Mouse (Mus musculus) lung, embryonic 16.5 days (tissue): ENCODE measurements around the gene Kif5c. TPM values are rescaled to one million over a fixed set of nuclear protein-coding genes. Genes with fewer than 3 reads are reported as not detected.

Experiments
- ATAC-seq: fragments of 200-750 bp; cut with Nextera tagmentation; 2 replicates; pipeline ENCODE4 v1.8.0; 2017; ENCODE audit warnings: low read depth, mild to moderate bottlenecking, moderate library complexity
- H3K27ac ChIP-seq: fragments of 300-500 bp; sonication (generic); 2 replicates; pipeline ENCODE4 v1.5.1; 2014; ENCODE audit warnings: mild to moderate bottlenecking, control low read depth, low read length
- H3K27me3 ChIP-seq: fragments of 300-500 bp; sonication (generic); 2 replicates; pipeline ENCODE4 v1.6.1; 2014; ENCODE audit warnings: low read depth, low read length, mixed read lengths; ENCODE audit not compliant: control insufficient read depth, insufficient read depth
- H3K36me3 ChIP-seq: fragments of 300-500 bp; sonication (generic); 2 replicates; pipeline ENCODE4 v1.6.1; 2014; ENCODE audit warnings: low read length; ENCODE audit not compliant: control insufficient read depth, insufficient read depth
- H3K4me1 ChIP-seq: fragments of 300-500 bp; sonication (generic); replicated peaks from 2 replicates; pipeline ENCODE4 v1.6.1; 2014; ENCODE audit warnings: low read length, mixed read lengths; ENCODE audit not compliant: control insufficient read depth, insufficient read depth
- H3K4me2 ChIP-seq: fragments of 300-500 bp; sonication (generic); 2 replicates; pipeline ENCODE4 v1.6.1; 2014; ENCODE audit warnings: low read depth, low read length, control low read depth
- H3K4me3 ChIP-seq: fragments of 300-500 bp; sonication (generic); 2 replicates; pipeline ENCODE4 v1.5.1; 2014; ENCODE audit warnings: mild to moderate bottlenecking, low read length, control low read depth
- H3K9ac ChIP-seq: fragments of 300-500 bp; sonication (generic); 2 replicates; pipeline ENCODE4 v1.6.1; 2014; ENCODE audit warnings: low read length, control low read depth
- H3K9me3 ChIP-seq: fragments of 300-500 bp; sonication (generic); 2 replicates; pipeline ENCODE4 v1.6.1; 2016; ENCODE audit warnings: low read length; ENCODE audit not compliant: control insufficient read depth
- WGBS: fragments of 180-500 bp; shearing (Covaris S2); extraction: QIAGEN DNeasy Blood & Tissue Kit; methylation state at CpG from one replicate; pipeline ENCODE4 v1.1.7; 2014; 5-methylcytosine and 5-hydroxymethylcytosine counted together
- polyA plus RNA-seq: library from polyadenylated mRNA; unstranded; fragments of >200 nt; fragmentation: Nextera tagmentation; extraction: Ambion mirVana; gene quantifications from 2 replicates; pipeline ENCODE4 v1.2.1, GENCODE M21; 2015

Kif5c gene
- polyA plus RNA-seq, 1 experiment from 2014 or later: 0.85 TPM

DNA sequence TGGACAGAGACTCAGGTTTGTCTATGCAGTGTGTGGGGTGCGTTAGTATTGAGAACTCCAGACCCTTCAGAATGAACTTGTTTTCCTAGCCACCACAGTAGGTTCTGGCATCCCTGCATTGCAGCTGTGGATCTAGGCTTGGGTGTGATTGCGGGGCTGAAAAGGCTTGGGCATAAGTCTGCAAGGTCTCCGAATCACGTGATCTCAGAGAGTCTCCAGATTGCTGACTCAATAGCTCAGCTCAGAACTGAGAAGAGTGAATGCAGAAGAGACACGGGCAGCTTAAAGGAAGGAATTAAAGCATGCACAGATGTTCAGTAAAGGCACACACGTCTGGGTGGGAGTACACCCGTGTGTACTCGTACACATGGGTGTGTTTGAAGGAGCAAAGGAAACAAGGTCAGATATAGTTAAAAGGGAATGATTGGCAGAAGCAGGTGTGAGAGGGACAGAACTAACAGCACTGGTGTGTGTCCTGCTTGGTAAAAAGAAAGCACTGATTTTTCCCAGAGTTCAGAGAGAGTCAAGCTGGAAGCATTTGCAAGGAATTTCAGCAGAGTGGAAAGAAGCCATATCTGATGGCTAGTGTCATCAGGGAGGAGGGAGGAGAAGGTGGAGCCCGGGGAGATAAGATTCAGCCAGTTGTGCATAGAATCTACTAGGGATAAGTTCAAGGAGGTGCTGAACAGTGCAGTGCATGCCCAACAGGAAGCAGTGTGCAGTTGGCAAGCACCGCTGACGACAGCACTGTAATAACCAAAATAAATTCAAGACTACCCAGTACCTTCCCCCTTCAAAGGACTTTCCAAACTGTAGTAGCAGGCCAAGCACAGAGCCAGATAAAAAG is 130.9 kb downstream of the Kif5c start:
- WGBS: 60% methylated on average over 11 of the region's 11 CpGs
- Histone ChIP-seq H3K9ac (no peak overlapping the region), H3K27me3 (no peaks in the 10 kb centered on the region), H3K9me3 (no peaks in the 10 kb centered on the region), H3K4me2 (no peak overlapping the region), H3K4me3 (no peak overlapping the region), H3K36me3 (no peaks in the 10 kb centered on the region), H3K4me1 (peaks cover 2% of the 10 kb centered on the region; the same call in 1 of the 2 replicates), H3K27ac (no peak overlapping the region)
- no peak; the same call in 1 of the 2 replicates for ATAC-seq

- WGBS: 78% methylated on average over 10 of the region's 10 CpGs
- H3K4me1 ChIP-seq: no peaks in the 10 kb centered on the region; the same call in 1 of the 2 replicates
- no peak overlapping the region for H3K27ac ChIP-seq
- H3K36me3 ChIP-seq: no peaks in the 10 kb centered on the region
- no peak overlapping the region for H3K4me3 ChIP-seq
- no peaks in the 10 kb centered on the region for H3K9me3 ChIP-seq
- H3K27me3 ChIP-seq: no peaks in the 10 kb centered on the region; the same call in 1 of the 2 replicates
- H3K9ac ChIP-seq: no peak overlapping the region
- no peak for ATAC-seq
- H3K4me2 ChIP-seq: no peak overlapping the region
Measured at GRCm38 (mm10) chr2:49751544-49752210, 132.6 kb downstream of the Kif5c start.

DNA sequence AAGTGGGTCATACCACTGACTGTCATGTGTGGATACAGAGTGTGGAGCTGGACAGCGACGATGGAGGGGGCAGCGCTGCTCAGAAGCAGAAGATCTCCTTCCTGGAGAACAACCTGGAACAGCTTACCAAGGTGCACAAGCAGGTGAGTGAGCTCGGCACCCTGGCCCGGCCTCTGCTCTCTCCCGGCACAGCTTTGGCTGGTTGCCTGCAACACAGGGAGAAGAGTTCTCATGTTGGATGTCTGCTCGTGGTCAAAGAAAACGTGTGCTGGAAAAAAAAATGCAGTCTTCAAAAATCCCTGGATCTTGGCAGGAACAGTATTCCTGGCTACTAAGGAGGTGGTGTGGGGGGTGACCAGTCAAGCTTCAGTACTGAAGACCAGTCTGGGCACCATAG is 133.1 kb downstream of the Kif5c start:
- Histone ChIP-seq H3K4me2 (no peak overlapping the region), H3K4me1 (no peaks in the 10 kb centered on the region; the same call in 1 of the 2 replicates), H3K4me3 (no peak overlapping the region), H3K27me3 (no peaks in the 10 kb centered on the region; the same call in 1 of the 2 replicates), H3K27ac (no peak overlapping the region), H3K9me3 (no peaks in the 10 kb centered on the region), H3K9ac (no peak overlapping the region), H3K36me3 (no peaks in the 10 kb centered on the region)
- ATAC-seq: no peak
- 75% methylated on average over 8 of the region's 8 CpGs for whole genome bisulfite sequencing

- H3K36me3 ChIP-seq: no peaks in the 10 kb centered on the region
- ATAC-seq: no peak
- 86% methylated on average over 3 of the region's 3 CpGs for WGBS
- no peak overlapping the region for H3K4me2 ChIP-seq
- no peaks in the 10 kb centered on the region for H3K9me3 ChIP-seq
- no peak overlapping the region for H3K4me3 ChIP-seq
- no peaks in the 10 kb centered on the region; the same call in 1 of the 2 replicates for H3K27me3 ChIP-seq
- no peaks in the 10 kb centered on the region; the same call in 1 of the 2 replicates for H3K4me1 ChIP-seq
- H3K27ac ChIP-seq: no peak overlapping the region
- H3K9ac ChIP-seq: no peak overlapping the region
Measured at GRCm38 (mm10) chr2:49753062-49753461, 134.0 kb downstream of the Kif5c start.

DNA sequence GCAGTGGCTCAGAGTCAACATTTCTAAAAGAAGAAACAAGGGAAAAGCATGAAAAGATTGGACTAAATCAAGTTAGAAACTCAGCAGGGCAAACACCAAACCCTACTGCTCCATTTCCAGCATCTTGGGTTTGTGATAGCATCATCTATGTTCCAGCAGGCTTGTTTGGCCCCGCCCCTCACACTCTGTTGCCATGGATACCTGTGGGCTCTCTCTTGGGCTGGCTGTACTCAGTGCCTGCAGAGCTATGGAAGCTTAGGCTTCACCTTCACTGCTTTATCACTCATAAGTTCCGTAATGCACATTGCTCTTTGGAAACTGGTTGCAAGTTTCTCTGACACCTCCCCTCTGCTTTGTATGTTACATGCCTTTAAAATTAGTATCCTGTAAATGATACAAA is 136.0 kb downstream of the Kif5c start:
- no peak for ATAC-seq
- no peaks in the 10 kb centered on the region; the same call in 1 of the 2 replicates for H3K27me3 ChIP-seq
- no peak overlapping the region for H3K27ac ChIP-seq
- no peak overlapping the region for H3K4me2 ChIP-seq
- H3K9ac ChIP-seq: no peak overlapping the region
- H3K9me3 ChIP-seq: no peaks in the 10 kb centered on the region
- no peak overlapping the region for H3K4me3 ChIP-seq
- no peaks in the 10 kb centered on the region for H3K4me1 ChIP-seq
- no peaks in the 10 kb centered on the region for H3K36me3 ChIP-seq
- WGBS: 48% methylated on average over 2 of the region's 2 CpGs

DNA sequence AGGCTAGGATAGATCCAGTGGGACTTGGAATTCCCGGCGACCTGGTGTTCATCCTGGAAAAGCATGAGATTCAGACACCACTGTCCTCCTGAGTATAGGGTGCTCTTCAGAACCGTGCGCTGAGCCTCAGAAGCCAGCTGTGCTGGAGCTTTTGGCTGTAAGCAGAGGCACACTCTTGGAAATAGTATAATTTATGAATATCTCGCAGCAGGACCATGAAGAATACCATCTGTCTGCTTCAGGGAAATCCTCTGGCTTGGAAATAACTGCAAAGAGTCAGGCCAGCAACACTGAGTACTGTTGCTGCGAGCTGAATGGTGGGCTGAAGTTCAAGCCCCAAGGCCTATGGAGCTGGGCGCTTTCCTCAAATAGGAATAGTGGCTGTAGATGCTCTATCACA is 138.5 kb downstream of the Kif5c start:
- no peak overlapping the region for H3K27ac ChIP-seq
- ATAC-seq: peak; percentile 60; the same call in 1 of the 2 replicates
- H3K9ac ChIP-seq: no peak overlapping the region
- no peak overlapping the region for H3K4me3 ChIP-seq
- no peak overlapping the region for H3K4me2 ChIP-seq
- peaks cover 3% of the 10 kb centered on the region; the same call in 1 of the 2 replicates for H3K9me3 ChIP-seq
- H3K27me3 ChIP-seq: no peaks in the 10 kb centered on the region; the same call in none of the 2 replicates
- WGBS: 73% methylated on average over 7 of the region's 7 CpGs
- no peaks in the 10 kb centered on the region for H3K4me1 ChIP-seq
- no peaks in the 10 kb centered on the region for H3K36me3 ChIP-seq

DNA sequence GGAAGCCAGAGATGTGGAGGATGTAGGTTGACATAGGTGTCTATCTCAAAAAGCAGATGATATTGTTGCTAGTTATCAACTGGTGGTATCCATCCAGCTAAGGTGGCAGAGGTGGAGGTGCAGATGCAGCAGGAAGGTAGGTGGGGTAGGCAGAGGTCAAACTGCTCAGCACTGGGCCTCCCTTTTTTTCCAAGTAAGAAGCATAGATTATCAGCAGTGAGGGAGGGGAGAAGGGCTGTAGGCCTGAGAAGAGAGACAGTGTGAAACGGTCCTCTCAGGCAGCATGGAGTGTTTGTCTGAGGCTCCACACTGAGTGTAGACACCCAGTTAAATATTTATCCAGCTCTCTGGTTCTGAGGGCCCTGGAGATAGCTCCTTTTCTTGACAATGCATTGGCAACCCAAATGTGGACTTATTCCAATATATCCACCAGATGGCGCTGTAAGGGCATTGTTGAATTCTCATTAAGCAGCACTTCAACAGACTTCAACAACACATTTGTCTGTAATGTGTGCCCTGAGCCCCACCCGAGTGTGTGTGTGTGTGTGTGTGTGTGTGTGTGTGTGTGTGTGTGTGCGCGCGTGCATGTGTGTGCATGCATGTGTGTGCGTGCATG is 145.3 kb downstream of the Kif5c start:
- ATAC-seq: peak; percentile 86
- Histone ChIP-seq H3K4me2 (no peak overlapping the region), H3K9ac (no peak overlapping the region), H3K9me3 (peaks cover 3% of the 10 kb centered on the region; the same call in 1 of the 2 replicates), H3K4me1 (no peaks in the 10 kb centered on the region), H3K27me3 (peaks cover 20% of the 10 kb centered on the region), H3K36me3 (no peaks in the 10 kb centered on the region), H3K4me3 (no peak overlapping the region), H3K27ac (no peak overlapping the region)
- WGBS: 33% methylated on average over 7 of the region's 7 CpGs

DNA sequence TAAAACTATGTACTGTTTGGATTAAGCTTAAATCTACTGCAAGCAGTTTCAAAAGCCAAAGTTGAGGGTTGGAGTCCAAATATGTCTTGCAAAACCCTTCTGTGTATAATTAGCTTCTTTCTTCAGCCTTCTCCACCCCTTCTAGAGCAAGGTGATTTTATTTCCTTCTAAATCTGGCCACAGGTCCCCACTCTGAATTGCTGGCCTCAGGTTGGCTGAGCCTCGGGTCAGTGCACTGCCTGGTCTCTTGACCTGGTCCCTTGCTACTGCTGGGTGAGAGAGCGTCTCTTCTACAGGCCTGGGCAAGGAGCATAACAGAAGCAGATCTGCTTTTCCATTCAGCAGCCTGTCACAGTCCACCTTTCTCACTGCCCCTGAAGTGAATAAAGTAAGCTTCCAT is 149.8 kb downstream of the Kif5c start:
- whole genome bisulfite sequencing: 70% methylated on average over 2 of the region's 2 CpGs
- Histone ChIP-seq H3K9me3 (no peaks in the 10 kb centered on the region), H3K27ac (no peak overlapping the region), H3K4me2 (no peak overlapping the region), H3K27me3 (peaks cover 20% of the 10 kb centered on the region), H3K9ac (no peak overlapping the region), H3K4me1 (0 out of 2 replicates have a peak, but pooled peaks cover 7% of the 10 kb centered on the region), H3K4me3 (no peak overlapping the region), H3K36me3 (no peaks in the 10 kb centered on the region)
- ATAC-seq: no peak

- H3K9ac ChIP-seq: no peak overlapping the region
- 0 out of 2 replicates have a peak, but pooled peaks cover 7% of the 10 kb centered on the region for H3K4me1 ChIP-seq
- H3K4me3 ChIP-seq: no peak overlapping the region
- no peak overlapping the region for H3K4me2 ChIP-seq
- peaks cover 20% of the 10 kb centered on the region for H3K27me3 ChIP-seq
- WGBS: 65% methylated on average over 5 of the region's 5 CpGs
- no peaks in the 10 kb centered on the region for H3K9me3 ChIP-seq
- H3K27ac ChIP-seq: no peak overlapping the region
- no peaks in the 10 kb centered on the region for H3K36me3 ChIP-seq
- no peak for ATAC-seq
Measured at GRCm38 (mm10) chr2:49770440-49770839, 151.3 kb downstream of the Kif5c start.
